Mouse (Mus musculus) embryonic facial prominence, embryonic 15.5 days (tissue): ENCODE data around the gene Cfap300. TPM values are rescaled to one million over a fixed set of nuclear protein-coding genes. Genes with fewer than 3 reads are reported as not detected.

Experiments used
- ATAC-seq: fragments of 200-750 bp; cut with Nextera tagmentation; 2 replicates; pipeline ENCODE4 v1.8.0; 2017; ENCODE audit warnings: low read depth, moderate TSS enrichment; ENCODE audit not compliant: insufficient number of reproducible peaks, low FRiP score, low TSS enrichment
- H3K27ac ChIP-seq: fragments of 300-500 bp; sonication (generic); replicated peaks from 2 replicates; pipeline ENCODE4 v1.5.1; 2015; ENCODE audit warnings: mild to moderate bottlenecking, inconsistent platforms
- H3K27me3 ChIP-seq: fragments of 300-500 bp; sonication (generic); 2 replicates; pipeline ENCODE4 v1.6.1; 2015; ENCODE audit warnings: inconsistent platforms
- H3K36me3 ChIP-seq: fragments of 300-500 bp; sonication (generic); 2 replicates; pipeline ENCODE4 v1.6.1; 2015; ENCODE audit warnings: mild to moderate bottlenecking, inconsistent platforms
- H3K4me1 ChIP-seq: fragments of 300-500 bp; sonication (generic); 2 replicates; pipeline ENCODE4 v1.6.1; 2015; ENCODE audit warnings: inconsistent platforms
- H3K4me2 ChIP-seq: fragments of 300-500 bp; sonication (generic); replicated peaks from 2 replicates; pipeline ENCODE4 v1.6.1; 2015; ENCODE audit warnings: mild to moderate bottlenecking, inconsistent platforms
- H3K4me3 ChIP-seq: fragments of 300-500 bp; sonication (generic); replicated peaks from 2 replicates; pipeline ENCODE4 v1.5.1; 2015; ENCODE audit warnings: mild to moderate bottlenecking, inconsistent platforms
- H3K9ac ChIP-seq: fragments of 300-500 bp; sonication (generic); 2 replicates; pipeline ENCODE4 v1.6.1; 2015; ENCODE audit warnings: inconsistent platforms
- H3K9me3 ChIP-seq: fragments of 300-500 bp; sonication (generic); replicated peaks from 2 replicates; pipeline ENCODE4 v1.6.1; 2016; ENCODE audit warnings: inconsistent platforms
- WGBS: fragments of 180-500 bp; shearing (Covaris S2); methylation state at CpG from one replicate; pipeline ENCODE4 v1.1.7; 2015; 5-methylcytosine and 5-hydroxymethylcytosine counted together
- polyA plus RNA-seq: library from polyadenylated mRNA; unstranded; fragments of >200 nt; fragmentation: Nextera tagmentation; extraction: Ambion mirVana; gene quantifications from 2 replicates; pipeline ENCODE4 v1.2.1, GENCODE M21; 2015

Gene Cfap300
- polyA plus RNA-seq, 1 experiment from 2014 or later, result 19.3 TPM

GRCm38 (mm10) chr9:7983665-7984064 lies 59.0 kb downstream of the Cfap300 start:
- no peak overlapping the region for H3K4me3 ChIP-seq
- WGBS, result 30% methylated on average over 2 of the region's 2 CpGs
- H3K27me3 ChIP-seq, result no peaks in the 10 kb centered on the region
- H3K9ac ChIP-seq, result no peak overlapping the region
- H3K4me2 ChIP-seq, result no peak overlapping the region
- H3K36me3 ChIP-seq, result peaks cover 11% of the 10 kb centered on the region
- H3K27ac ChIP-seq, result no peak overlapping the region
- peaks cover 6% of the 10 kb centered on the region; the same call in 1 of the 2 replicates for H3K4me1 ChIP-seq
- H3K9me3 ChIP-seq, result no peaks in the 10 kb centered on the region
- ATAC-seq, result no peak

- Histone ChIP-seq H3K9ac (no peak overlapping the region), H3K27ac (no peak overlapping the region), H3K4me3 (no peak overlapping the region), H3K4me2 (no peak overlapping the region), H3K36me3 (peaks cover 13% of the 10 kb centered on the region), H3K27me3 (no peaks in the 10 kb centered on the region), H3K9me3 (no peaks in the 10 kb centered on the region), H3K4me1 (peaks cover 4% of the 10 kb centered on the region; the same call in 1 of the 2 replicates)
- 87% methylated on average over 2 of the region's 2 CpGs for WGBS
- no peak for ATAC-seq
Observed at GRCm38 (mm10) chr9:7980162-7980561, 62.5 kb downstream of the Cfap300 start.

- H3K9ac ChIP-seq, result no peak overlapping the region
- WGBS, result 88% methylated on average over 11 of the region's 11 CpGs
- no peaks in the 10 kb centered on the region for H3K27me3 ChIP-seq
- H3K9me3 ChIP-seq, result no peaks in the 10 kb centered on the region
- H3K4me1 ChIP-seq, result no peaks in the 10 kb centered on the region; the same call in 1 of the 2 replicates
- H3K27ac ChIP-seq, result no peak overlapping the region
- no peak overlapping the region for H3K4me2 ChIP-seq
- peaks cover 13% of the 10 kb centered on the region for H3K36me3 ChIP-seq
- no peak for ATAC-seq
- no peak overlapping the region for H3K4me3 ChIP-seq
Observed at GRCm38 (mm10) chr9:7979153-7979916, 63.3 kb downstream of the Cfap300 start.

GRCm38 (mm10) chr9:7978502-7978901 lies 64.1 kb downstream of the Cfap300 start:
- Histone ChIP-seq H3K4me3 (no peak overlapping the region), H3K27ac (no peak overlapping the region), H3K27me3 (no peaks in the 10 kb centered on the region), H3K9ac (no peak overlapping the region), H3K9me3 (no peaks in the 10 kb centered on the region), H3K36me3 (peaks cover 20% of the 10 kb centered on the region), H3K4me1 (no peaks in the 10 kb centered on the region; the same call in 1 of the 2 replicates), H3K4me2 (no peak overlapping the region)
- 74% methylated on average over 3 of the region's 3 CpGs for WGBS
- ATAC-seq, result no peak

GRCm38 (mm10) chr9:7977587-7977986 lies 65.0 kb downstream of the Cfap300 start:
- no peak overlapping the region for H3K9ac ChIP-seq
- H3K9me3 ChIP-seq, result no peaks in the 10 kb centered on the region
- ATAC-seq, result no peak
- H3K27me3 ChIP-seq, result no peaks in the 10 kb centered on the region
- WGBS, result 79% methylated on average over 5 of the region's 5 CpGs
- no peak overlapping the region for H3K4me2 ChIP-seq
- no peak overlapping the region for H3K4me3 ChIP-seq
- H3K27ac ChIP-seq, result no peak overlapping the region
- H3K36me3 ChIP-seq, result peaks cover 24% of the 10 kb centered on the region
- no peaks in the 10 kb centered on the region for H3K4me1 ChIP-seq

- no peak overlapping the region for H3K4me2 ChIP-seq
- 0 out of 2 replicates have a peak, but pooled peaks cover 8% of the 10 kb centered on the region for H3K4me1 ChIP-seq
- H3K27ac ChIP-seq, result no peak overlapping the region
- 75% methylated on average over 2 of the region's 2 CpGs for WGBS
- no peak overlapping the region for H3K9ac ChIP-seq
- H3K4me3 ChIP-seq, result no peak overlapping the region
- H3K36me3 ChIP-seq, result peaks cover 20% of the 10 kb centered on the region
- no peaks in the 10 kb centered on the region for H3K9me3 ChIP-seq
- no peak for ATAC-seq
- no peaks in the 10 kb centered on the region for H3K27me3 ChIP-seq
Observed at GRCm38 (mm10) chr9:7971993-7972392, 70.6 kb downstream of the Cfap300 start.

Other genes starting within 250 kb of the Cfap300 start
- 38.4 and 40.2 TPM in 2 replicates for gene Birc2, start 205.8 kb downstream of the Cfap300 start, polyA plus RNA-seq
- 15.2 and 17.0 TPM in 2 replicates for gene Birc3, start 169.6 kb downstream of the Cfap300 start, polyA plus RNA-seq
- gene Yap1, start 38.2 kb downstream of the Cfap300 start, polyA plus RNA-seq, result 49.0 and 49.2 TPM in 2 replicates
- gene Cep126, start 91.5 kb upstream of the Cfap300 start, polyA plus RNA-seq, result 2.8 and 4.0 TPM in 2 replicates